Mouse (Mus musculus): ENCODE data around the gene Nelfb.

Nelfb gene

DNA sequence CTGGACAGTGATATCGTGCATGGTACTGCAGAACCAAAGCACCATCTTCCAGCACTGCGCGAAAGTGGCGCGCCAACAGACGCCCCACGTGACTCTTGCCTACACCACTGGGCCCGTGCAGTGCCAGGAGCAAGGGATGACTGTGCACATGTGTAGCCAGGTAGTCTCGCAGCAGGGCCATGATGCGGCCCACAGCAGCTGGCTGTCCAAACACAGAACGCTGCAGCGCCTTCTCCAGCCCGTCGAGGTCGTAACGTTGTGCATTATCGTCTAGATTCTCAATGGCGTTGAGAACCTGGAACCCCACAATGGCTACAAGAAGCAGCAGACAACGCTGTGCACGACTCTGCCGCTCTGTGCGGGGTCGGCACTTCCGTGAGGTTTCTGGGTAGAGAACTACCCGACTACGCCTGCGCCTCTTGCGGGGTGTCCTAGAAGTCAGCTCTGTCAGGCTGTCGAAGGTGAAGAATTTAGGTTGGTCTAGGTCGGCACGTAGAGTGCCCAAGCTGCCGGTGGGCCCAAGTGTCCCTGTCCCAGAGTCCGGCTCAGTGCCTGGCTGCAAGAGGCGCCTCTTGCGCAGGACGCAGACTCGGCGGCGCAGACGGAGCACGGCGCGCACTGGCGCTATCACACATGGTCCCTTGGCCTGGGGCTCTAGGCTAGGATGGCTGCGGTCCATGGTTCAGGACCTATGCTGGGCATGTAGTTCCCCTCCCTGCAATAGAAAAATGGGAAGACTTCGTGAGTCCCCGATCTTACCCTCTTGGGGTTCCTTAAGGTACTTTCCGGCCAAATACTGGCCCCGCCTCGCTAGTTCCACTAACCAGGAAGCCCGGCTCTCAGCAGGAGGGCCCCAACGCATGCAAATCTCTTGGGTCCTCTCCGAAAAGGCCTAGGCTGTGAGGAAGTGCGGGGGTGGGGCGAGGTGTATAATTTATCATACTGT, 15.8 kb downstream of the Nelfb start:
- peak; percentile 74 for DNase-seq

- no peak for DNase-seq
Measured at GRCm38 (mm10) chr2:25194486-25195171, 16.7 kb downstream of the Nelfb start.

DNA sequence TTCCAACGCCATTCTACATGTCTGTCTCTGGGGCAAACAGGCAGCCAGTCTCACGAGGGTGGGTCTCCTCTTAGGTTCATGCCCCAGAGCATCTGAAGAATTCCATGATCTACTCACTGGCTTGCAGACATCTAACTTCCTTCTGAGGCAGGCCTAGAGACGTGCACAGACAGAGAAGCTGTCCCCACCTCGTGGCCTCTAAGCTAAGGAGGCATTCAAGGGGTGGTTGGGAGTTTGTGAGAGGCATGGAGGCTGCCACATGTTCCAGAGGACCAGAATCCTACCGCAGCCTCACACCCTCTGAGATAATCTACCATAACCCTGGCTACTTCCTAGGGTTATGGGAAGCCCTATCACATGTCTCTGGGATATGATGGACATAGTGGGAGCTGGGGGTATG, 17.3 kb downstream of the Nelfb start:
- DNase-seq = no peak

DNA sequence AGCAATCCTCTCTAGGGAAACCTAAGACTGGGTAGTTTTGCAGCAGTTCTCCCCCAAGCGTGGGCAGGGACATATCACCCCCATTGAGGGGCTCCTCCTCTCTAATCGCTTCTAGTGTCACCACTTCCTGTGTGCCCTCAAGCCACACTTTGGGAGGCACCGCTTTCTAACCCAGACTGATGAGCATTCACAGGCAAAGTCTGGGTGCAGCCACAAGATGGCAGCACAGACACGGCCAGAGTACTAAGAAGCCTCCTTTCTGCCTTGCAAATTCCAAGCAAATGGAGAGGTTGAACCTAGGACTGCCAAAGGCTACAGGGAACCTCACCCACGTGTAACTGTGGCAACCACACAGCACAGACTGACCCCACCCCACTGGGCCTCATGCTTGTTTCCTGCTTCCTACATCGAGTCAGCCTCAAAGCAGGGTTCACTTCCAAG, 17.9 kb downstream of the Nelfb start:
- peak; percentile 83 for DNase-seq

DNA sequence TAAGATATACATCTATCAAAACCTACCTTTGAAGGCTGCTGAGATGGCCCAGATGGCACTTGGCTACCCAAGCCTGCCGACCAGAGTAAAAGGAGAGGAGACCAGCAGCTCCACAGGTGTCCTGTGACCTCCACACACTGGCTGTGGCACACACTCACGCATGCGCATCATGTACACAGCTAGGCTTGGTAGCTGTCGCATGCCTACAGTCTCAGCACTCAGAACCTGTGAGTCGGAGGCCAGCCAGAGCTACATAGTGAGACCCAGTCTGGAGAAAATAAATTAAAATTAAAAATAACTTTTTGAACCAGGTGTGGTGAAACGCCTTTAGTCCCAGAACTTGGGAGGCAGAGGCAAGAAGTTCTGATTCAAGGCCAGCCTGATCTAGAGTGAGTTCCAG, 23.4 kb downstream of the Nelfb start:
- no peak for DNase-seq

GRCm38 (mm10) chr2:25186575-25186930, 24.7 kb downstream of the Nelfb start:
- DNase-seq = no peak

DNA sequence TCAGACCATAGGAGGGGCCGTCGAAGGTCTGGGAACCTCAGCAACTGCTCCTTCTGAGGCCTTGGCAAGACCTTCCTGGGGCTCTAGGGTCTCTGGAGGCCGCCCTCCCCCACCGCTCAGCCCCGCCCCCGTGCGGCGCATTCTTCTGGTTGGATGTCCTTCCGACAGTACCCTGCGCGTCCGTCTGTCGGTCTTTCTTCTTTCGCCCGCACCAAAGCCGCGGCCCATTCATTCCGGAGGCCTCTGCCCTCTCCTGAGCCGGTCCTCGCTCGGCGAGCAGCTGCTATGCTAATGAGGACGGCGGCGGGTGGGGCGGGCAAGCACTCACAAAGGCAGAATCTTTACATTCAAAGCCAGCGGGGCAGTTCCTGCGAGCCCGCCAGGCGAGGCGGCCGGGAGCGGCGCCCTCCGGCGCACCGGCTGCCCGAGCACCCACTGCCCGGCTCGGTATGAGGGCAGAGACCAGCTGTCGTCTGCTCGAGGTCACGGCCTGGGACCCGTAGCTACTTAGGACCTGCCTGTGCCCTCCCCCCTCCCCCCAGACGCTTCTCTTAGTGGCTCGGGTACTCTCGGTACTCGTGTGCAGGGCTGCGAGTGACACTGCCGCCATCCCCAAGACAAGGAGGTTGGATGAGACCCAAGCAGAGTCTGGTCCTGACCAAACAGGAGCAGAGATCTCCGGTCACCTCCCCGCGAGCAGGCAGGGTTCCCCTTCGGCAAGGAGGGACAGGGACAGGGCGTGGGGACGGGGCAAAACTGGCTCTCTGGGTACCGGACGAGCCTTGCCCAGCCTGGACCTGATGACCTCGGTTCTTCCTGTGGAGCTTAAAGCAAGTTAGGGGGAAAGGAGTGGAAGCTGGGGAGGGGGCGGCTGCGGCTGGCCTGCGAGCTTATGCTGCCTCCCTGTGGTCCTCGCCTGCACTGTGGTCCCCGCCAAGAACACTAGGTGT, 25.4 kb downstream of the Nelfb start:
- DNase-seq = peak; percentile 69

DNA sequence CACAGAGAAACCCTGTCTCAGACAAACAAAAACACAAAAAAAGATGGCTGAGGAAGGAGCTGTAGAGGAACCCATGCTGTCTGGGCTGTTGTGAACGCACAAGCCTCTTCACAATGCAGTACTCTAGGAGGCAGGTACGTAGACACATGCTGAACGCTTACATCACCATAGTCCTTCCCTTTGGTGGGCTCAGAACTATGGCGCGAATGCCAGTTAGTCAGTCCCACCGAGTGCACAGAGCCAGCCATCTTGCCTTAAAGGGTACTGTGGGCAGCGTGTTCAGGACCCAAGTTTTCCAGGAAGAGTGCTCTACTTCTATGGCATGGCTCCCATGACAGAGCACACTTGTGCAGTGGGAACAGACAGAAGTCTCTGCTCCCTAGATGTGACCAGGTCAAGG, 26.8 kb downstream of the Nelfb start:
- no peak for DNase-seq

DNA sequence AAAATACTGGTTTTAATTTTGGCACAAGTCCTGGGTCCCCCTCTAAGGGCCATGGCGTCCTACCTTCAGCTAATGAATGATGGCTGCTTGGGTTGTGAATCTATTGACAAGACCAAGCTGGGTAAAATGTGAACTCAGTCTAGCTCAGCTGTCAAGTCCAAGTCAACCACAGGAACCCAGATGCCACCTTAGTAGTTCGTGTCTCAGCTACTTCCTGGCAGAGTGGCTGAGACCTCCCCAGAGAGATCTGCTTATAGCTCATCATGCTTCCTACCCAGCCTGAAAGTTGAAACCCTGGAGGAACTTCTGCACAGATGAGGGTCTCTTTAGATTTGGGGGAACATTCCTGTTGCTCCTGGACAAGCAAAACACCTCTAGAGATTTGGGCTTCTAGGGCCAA, 28.0 kb downstream of the Nelfb start:
- DNase-seq = no peak

- no peak for DNase-seq
Measured at GRCm38 (mm10) chr2:25182664-25183063, 28.6 kb downstream of the Nelfb start.

GRCm38 (mm10) chr2:25181891-25182397, 29.3 kb downstream of the Nelfb start:
- DNase-seq = no peak

DNA sequence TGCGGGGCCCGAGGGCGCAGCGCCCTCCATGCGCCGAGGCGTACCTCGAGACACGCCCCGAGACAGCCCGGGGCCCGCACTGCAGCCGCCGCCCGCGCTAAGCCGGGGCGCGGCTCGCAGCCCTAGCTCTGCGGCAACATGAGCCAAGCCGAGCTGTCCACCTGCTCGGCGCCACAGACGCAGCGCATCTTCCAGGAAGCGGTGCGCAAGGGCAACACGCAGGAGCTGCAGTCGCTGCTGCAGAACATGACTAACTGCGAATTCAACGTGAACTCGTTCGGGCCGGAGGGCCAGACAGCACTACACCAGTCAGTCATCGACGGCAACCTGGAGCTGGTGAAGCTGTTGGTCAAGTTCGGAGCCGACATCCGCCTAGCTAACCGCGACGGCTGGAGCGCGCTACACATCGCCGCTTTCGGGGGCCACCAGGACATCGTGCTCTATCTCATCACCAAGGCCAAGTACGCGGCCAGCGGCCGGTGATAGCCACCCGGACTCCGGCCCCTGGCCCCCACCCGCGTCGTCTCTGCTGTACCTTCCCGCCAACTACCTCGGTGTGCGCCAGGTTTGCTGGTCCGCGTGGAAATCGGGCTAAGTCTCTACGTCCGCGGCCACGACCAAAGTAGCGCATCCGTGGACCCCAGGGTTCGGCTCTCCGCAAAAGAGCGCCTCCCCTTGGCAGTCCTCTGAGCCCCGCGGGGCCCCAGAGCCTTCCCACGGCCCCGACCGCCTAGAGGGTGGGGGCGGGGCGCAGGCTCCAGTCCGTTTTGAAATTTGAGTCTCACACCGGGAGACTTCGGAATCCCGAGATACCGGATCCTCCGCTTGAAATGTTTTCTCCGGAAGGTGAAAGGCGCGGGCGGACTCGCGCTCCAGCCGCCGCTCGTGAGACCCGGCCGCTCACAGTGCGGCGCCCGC, 30.1 kb downstream of the Nelfb start:
- peak; percentile 72 for DNase-seq

GRCm38 (mm10) chr2:25180478-25180903, 30.8 kb downstream of the Nelfb start, which contains the start of gene Nrarp:
Gene Nrarp (plus strand): TSS chr2:25180758.
- peak; percentile 93 for DNase-seq

DNA sequence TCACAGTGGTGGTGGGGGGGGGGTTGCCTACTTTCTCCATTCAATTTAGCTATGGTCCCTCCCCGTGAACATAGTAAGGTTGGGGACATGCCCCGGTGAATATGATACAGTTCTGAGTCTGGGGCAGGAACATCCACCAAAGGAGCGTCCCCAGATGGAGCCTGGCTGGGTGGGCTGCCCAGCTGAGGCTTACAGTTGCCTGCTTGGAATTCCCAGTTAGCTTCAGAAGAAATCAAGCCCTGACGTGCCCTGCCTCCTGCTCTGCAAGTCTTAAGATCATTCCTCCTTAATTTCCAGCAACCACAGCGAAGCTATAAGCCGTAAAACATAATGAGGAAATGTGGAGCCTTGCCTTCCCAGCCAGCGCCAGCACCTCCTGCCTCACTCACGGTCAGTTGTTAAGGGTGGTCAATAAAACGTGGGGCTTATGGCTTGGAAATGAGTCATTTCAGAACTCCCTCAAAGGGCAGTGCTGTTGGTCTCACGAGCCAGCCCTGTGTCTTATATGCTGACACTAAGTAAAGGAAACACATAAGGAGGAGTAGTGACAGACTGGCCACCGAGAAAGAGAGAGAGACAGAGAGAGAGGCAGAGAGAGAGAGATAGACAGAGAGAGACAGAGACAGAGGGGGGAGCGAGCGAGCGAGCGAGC, 31.6 kb downstream of the Nelfb start:
- DNase-seq = no peak

DNA sequence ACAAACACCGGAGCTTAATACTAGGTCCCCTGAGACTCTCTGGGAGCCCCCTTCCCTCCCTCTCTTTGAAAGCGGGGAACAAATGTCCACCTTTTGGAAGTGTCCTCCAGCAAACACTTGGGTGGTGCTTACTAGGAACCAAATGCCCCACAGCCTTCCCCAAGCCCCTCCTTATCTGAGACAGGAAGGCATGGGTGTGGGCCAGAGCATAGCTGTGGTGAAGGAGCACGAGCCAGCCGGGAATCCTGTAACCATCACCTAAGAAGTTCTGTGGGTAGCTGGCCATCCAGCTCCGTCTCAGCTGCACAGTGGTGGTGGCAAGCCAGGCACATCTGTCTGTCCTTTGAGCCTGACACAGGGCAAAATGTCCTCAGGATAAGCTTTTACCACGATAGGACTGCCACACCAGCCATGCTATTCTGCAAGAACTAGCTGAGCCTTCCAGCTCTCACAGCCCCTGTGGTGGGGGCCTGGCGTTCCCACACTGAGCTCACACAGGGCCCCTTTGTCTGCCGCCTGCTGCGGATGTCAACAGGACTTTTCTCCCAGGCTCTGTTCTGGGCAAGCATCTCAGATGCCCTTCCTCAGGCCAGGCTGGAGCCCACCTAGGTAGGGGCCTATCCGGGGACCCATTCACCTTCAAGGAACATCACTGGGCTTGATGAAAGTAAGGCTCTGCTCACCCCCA, 32.9 kb downstream of the Nelfb start:
- DNase-seq = no peak

DNA sequence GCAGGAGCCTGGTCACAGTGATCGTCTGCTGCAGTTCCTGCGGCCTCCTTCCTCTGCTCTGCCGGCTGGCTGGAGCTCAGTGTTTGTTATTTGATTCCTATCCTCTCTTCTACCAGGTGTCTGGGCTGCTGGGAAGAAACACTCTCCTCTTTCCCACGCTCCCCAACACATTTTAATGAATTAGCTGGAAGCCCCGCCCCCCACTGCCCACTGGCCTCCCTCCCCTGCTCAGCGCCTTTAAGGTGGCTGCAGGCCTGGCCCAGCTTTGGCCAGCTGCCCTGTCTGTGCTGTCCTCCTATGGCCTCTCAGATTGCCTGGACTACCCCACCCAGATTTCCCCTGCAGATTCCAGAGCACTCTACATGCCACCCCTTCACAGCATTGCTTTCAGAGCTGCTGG, 33.6 kb downstream of the Nelfb start:
- DNase-seq = no peak

DNA sequence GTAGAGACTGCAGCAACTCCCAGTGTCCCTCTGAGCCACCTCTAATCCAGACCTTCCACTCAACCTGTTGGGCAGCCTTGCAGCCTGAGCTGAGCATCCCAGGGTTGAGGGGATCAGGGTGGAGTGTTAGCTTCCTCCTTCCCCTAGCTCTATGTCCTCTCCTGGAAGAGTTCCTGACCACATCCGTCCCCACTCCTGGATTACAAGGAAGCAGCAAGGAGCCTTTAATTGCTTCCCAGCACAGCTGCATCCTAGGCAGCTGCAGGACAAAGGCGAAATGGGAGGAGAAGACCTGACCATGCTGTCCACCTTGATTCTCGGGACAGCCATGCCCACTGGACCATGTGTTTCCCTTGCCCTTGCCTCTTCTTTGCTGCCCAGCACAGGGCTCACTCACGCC, 34.2 kb downstream of the Nelfb start:
- DNase-seq = no peak

GRCm38 (mm10) chr2:25176573-25176972, 34.7 kb downstream of the Nelfb start:
- DNase-seq = no peak

- no peak for DNase-seq
Measured at GRCm38 (mm10) chr2:25175690-25176078, 35.6 kb downstream of the Nelfb start.

All from liver (tissue).